Mouse (Mus musculus): ENCODE measurements at regions not wholly inside any gene's neighbourhood (a gene's known extent, or its start where the extent isn't known, plus 50 kb on each side); places are given as distances from the start of the nearest gene placed in this dataset.

DNA sequence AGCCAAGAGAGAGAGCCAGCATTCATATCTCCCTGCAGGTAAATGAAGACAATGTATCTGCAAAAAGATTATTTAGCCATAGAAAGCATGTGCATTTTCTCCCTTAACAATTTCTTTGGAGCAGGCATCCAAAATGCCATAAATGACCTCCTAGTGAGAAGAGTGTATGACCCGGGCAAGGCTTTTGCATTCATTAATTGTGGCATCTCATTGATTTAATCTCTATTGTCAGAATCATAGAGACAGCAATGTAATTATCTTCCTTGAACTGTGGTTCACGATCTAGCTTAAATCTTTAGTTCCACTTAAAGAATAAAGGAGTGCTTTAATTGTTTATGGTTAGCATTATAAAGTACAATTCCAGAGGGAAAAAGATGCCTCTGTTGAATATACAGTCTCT, 190.5 kb upstream of the Prkd1 start:
- no peak for TF ChIP-seq ZMIZ1 (IDR thresholded peaks at IDR 0.05; ENCODE audit: low read depth, low read length)
- no peak for TF ChIP-seq KAT2A (conservative IDR thresholded peaks at IDR 0.05; ENCODE audit: low read depth, low read length)
- no peak for TF ChIP-seq POLR2A (IDR thresholded peaks at IDR 0.05; ENCODE audit: control insufficient read depth in 1 of 2, insufficient read depth in 1 of 2, low read depth in 1 of 2, low read length in 2 of 2, poor library complexity in 1 of 2)
- TF ChIP-seq ZNF384 (IDR thresholded peaks at IDR 0.05; ENCODE audit: low read depth, low read length) = no peak
- no peak for TF ChIP-seq CHD1 (IDR thresholded peaks at IDR 0.05; ENCODE audit: low read depth, low read length)
- TF ChIP-seq GABPA (IDR thresholded peaks at IDR 0.05; ENCODE audit: low read depth, low read length) = no peak

Data from MEL (cell line).